Mouse (Mus musculus) B cell, adult 62 days (primary cell): ENCODE results near the gene Orai1. TPM values are rescaled to one million over a fixed set of nuclear protein-coding genes. Genes with fewer than 3 reads are reported as not detected.

Experiments used
- total RNA-seq: library from RNA; stranded (reverse); gene quantifications from 4 replicates; pipeline ENCODE4 v1.2.4, GENCODE M21; 2023

The Orai1 gene
- total RNA-seq = 31.5 to 41.1 TPM (median 37.4 TPM) in 4 replicates

GRCm38 (mm10) chr5:123014753-123015701, at the start of gene Orai1:
Orai1 (plus strand) TSS chr5:123015074.

DNA sequence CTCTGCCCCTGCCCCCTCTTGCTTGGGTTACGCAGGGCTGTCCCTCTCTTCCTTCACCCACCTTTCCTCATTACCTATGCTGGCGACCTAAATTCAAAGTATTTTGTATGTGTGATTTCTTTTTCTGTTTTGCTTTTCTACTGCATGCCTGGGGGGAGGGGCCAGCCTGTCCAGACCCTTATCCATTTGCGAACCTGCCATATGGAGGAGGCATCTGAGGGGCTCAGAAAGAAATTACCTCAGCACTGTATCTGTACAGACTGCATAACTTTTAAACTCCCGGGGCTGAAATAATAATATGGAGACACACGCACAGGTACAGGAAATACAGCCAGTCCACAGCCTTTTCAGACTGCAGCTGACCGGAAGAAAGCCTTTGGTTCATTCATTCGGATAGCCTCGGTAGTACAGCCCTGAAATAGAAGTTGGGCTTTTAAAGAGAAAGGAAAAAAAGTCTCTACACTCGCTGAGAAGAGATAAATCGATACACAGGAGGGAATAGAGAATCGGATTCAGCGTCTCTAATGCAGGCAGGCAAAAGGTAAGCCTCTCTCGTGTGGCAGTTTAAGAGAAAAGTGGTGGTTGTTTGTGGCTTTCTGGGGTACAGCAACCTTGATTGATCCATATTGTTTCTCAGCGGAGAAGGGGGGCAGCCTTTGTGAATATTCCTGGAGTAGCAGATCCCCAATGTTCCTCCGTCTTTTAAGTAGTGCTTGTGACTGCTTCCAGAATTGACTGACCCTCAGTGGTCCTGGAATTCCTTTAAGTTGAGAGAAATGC, 25.1 kb upstream of the Orai1 start, which contains the start of gene Kdm2b:
Kdm2b (minus strand) TSS at position 273 of the 780 bp plus-strand sequence.

DNA sequence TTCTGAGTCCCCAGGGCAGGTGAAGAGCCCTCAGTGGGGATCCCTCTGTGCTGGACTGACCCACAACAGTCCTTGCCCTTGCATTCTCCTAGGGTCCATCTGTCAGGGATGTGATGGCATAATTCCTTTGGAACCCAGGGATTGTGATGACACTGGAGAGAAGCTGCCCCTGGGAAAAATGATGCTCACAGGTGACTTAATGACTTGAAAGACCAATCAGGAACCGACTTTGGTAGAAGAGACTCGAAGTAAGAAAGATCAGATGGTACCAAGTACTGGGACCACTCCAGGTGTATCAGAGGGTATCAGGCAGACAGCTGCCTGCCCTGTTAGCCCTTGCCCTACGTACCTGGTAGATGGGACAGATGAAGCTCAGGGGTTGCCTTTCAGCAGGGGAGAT, 32.0 kb downstream of the Orai1 start, which contains the start of gene Morn3:
Morn3 (minus strand) TSS at position 101 of the 400 bp plus-strand sequence.

GRCm38 (mm10) chr5:123068115-123068514, 53.2 kb downstream of the Orai1 start, which contains the start of gene Tmem120b:
Tmem120b (plus strand) TSS chr5:123068415.

Other genes with a start within 250 kb of the Orai1 start
- gene Camkk2, start 235.7 kb upstream of the Orai1 start, total RNA-seq = 46.4 to 54.2 TPM (median 49.5 TPM) in 4 replicates
- gene Anapc5, start 193.7 kb upstream of the Orai1 start, total RNA-seq = 190 to 219 TPM (median 200 TPM) in 4 replicates
- gene Rnf34, start 165.0 kb upstream of the Orai1 start, total RNA-seq = 36.0 to 43.2 TPM (median 38.4 TPM) in 4 replicates
- gene Kdm2b, start 25.3 kb upstream of the Orai1 start, total RNA-seq = 65.3 to 81.3 TPM (median 78.3 TPM) in 4 replicates
- gene Morn3, start 31.9 kb downstream of the Orai1 start, total RNA-seq = not detected in 4 replicates
- gene Tmem120b, start 53.3 kb downstream of the Orai1 start, total RNA-seq = 3.8 to 6.4 TPM (median 4.9 TPM) in 4 replicates
- 80.0 to 94.1 TPM (median 90.0 TPM) in 4 replicates for gene Rhof, start 117.6 kb downstream of the Orai1 start, total RNA-seq
- 73.0 to 77.0 TPM (median 74.9 TPM) in 4 replicates for gene Setd1b, start 127.1 kb downstream of the Orai1 start, total RNA-seq
- 24.0 to 34.2 TPM (median 26.0 TPM) in 4 replicates for gene Psmd9, start 154.3 kb downstream of the Orai1 start, total RNA-seq
- not detected in 4 replicates for gene Hpd, start 167.7 kb downstream of the Orai1 start, total RNA-seq
- 1.2 to 2.0 TPM (median 1.7 TPM) in 4 replicates for gene Wdr66, start 237.0 kb downstream of the Orai1 start, total RNA-seq